Mouse (Mus musculus) frontal cortex, postnatal 36 days (tissue): Measurements from ENCODE around the gene Afp.
A peak's percentile ranks its signal among the peaks of the same experiment; 100 is the strongest.

ENCODE experiments used
- DNase-seq, 2 experiments: peaks; one replicate each; pipeline ENCODE4 v3.0.0; 2022; ENCODE audit warnings: low spot score in 2 of 2

Gene Afp

DNA sequence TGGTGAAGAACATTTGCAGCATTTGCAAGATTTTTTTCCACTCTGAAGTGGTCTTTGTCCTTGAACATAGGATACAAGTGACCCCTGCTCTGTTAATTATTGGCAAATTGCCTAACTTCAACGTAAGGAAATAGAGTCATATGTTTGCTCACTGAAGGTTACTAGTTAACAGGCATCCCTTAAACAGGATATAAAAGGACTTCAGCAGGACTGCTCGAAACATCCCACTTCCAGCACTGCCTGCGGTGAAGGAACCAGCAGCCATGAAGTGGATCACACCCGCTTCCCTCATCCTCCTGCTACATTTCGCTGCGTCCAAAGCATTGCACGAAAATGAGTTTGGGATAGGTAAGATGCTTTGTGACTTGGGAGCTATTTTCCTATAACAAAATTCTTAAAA, at the start of gene Afp:
Gene Afp, plus strand, starts transcription at position 220 of the 400 bp plus-strand sequence.
- DNase-seq, result no peak

- DNase-seq, result no peak
These were observed 43.0 kb upstream of the Afp start for GRCm38 (mm10) chr5:90447577-90447976.

DNA sequence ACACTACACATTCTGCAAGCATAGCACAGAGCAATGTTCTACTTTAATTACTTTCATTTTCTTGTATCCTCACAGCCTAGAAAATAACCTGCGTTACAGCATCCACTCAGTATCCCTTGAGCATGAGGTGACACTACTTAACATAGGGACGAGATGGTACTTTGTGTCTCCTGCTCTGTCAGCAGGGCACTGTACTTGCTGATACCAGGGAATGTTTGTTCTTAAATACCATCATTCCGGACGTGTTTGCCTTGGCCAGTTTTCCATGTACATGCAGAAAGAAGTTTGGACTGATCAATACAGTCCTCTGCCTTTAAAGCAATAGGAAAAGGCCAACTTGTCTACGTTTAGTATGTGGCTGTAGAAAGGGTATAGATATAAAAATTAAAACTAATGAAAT, 40.6 kb upstream of the Afp start:
- no peak for DNase-seq

GRCm38 (mm10) chr5:90452711-90453110, 37.8 kb upstream of the Afp start:
- DNase-seq, result peak; percentile 5 to 17

DNA sequence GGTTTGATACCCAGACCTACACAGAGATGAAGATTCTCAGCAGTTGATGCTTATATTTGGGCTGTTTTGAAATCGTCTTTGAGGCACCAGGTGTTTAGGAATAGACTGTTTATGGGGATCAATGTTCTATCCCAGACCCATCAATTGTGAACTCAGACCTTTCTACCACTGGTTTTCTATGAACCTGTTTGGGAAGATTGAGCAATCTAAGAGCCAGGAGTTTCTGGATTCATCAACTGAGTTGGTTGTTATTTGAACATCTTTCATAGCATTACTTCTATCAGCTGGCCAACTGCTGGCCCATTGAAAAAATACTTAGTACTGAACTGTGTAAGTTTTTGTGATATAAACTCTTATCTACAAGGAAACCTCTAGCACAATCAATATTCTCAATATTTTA, 33.3 kb upstream of the Afp start:
- no peak for DNase-seq

DNA sequence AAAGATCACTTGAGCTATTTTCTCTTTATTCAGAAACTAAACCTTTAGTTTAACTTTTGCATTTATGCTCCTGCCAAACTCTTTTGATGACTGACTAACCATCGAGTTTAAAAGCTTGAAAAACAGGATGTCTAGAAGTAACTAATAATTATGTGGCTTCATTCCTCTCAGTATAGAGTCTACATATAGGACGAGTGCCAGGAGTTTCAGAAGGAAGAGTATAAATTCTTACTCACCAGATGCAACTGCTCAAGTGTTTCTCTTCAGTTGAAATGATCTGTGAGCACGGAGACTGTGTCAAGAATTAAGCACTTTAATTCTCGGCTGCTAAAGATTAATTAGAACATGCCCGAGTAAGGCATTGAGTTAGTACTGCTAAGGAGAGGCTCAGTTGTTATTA, 31.8 kb upstream of the Afp start:
- no peak for DNase-seq

DNA sequence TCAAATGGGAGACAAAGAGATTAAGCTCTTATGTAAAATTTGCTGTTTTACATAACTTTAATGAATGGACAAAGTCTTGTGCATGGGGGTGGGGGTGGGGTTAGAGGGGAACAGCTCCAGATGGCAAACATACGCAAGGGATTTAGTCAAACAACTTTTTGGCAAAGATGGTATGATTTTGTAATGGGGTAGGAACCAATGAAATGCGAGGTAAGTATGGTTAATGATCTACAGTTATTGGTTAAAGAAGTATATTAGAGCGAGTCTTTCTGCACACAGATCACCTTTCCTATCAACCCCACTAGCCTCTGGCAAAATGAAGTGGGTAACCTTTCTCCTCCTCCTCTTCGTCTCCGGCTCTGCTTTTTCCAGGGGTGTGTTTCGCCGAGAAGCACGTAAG, 29.9 kb upstream of the Afp start, which contains the start of gene Alb:
Gene Alb, plus strand, starts transcription at position 279 of the 400 bp plus-strand sequence.
- DNase-seq, result no peak

DNA sequence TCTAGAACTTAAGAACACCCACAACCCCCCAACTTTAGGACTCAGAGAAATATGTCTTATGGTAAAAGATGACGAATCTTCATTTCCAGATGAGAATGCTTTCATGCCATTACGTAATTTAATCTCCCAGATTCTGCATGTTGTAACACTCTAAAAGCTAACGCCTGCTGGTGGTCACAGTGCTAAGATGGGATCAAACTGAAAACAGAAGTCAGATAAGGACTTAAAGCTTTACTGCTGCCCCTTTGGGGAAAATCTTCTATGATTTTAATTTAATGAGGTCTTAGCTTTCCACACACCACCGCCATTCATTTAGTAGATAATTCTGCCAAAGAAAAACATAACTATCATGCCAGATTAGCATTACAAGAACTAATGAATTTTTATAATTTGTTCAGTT, 23.7 kb upstream of the Afp start:
- no peak for DNase-seq

DNA sequence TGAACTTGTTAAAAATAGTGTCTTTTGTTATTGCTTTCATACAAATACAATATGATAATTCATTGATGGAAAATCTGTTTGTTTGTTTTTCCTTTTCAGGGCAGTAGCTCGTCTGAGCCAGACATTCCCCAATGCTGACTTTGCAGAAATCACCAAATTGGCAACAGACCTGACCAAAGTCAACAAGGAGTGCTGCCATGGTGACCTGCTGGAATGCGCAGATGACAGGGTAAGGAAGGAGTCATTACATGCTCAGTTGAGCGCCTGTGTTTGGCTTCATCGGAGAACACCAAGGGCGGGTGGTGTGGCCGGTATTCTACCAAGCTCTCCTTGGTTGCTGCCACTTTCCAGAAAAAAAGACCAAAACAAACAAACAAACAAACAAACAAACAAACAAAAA, 23.3 kb upstream of the Afp start:
- DNase-seq, result no peak

DNA sequence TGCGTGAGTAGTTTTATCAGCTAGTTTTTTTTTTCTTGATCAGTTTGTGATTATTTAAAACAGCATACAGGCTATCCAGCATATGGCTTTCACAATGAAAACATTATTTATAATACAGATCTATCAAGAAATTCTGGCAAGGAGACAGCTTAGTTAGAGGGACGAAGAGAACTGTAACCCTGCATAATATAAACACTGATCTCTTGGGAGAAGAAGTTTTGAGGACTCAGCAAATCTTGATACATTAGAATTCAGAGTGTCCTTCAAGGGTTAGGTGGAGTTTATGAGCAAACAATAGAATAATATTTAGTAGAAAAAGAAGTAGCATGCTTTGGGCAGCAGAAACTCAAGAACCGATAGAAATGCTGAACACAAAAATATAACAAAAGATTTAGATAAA, 19.7 kb upstream of the Afp start:
- no peak for DNase-seq

DNA sequence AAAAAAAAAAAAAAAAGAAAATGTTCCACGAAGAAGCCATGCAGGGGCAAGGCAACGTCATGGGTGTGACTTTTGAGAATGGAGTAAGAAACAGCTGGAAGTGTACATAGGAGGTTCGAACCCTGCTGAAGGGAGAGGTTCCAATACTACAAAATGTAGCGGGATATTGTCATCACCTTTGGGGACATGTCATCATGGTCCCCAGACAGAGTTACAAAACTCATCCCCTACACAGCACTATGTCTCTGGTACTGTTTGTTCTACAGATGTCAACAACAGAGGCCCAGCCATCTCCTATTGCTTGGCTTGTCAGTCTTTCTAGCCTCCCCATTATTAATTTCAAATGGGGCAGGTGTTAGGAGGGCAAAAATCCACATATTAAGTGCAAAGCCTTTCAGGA, 16.6 kb upstream of the Afp start:
- no peak for DNase-seq

- no peak for DNase-seq
These were observed 16.2 kb upstream of the Afp start for GRCm38 (mm10) chr5:90474369-90474768.

DNA sequence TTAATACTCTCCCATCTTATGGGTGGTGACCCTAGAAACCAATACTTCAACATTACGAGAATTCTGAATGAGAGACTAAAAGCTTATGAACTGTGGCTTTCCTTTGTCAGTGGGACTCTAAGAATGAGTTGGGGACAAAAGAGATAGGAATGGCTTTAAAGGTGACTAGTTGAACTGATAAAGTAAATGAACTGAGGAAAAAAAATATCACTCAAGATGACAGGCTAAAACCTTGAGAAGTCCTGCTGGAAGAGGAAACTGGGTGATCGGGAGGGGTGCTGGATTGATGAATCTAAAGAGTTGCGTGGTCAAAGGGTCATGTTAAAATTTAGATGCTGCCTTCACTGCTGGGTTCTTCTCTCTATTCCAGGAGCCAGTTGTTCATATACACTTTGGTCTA, 13.8 kb upstream of the Afp start:
- DNase-seq, result no peak

- no peak for DNase-seq
These were observed 13.0 kb upstream of the Afp start for GRCm38 (mm10) chr5:90477308-90478140.

GRCm38 (mm10) chr5:90478886-90479285, 11.7 kb upstream of the Afp start:
- DNase-seq, result no peak

DNA sequence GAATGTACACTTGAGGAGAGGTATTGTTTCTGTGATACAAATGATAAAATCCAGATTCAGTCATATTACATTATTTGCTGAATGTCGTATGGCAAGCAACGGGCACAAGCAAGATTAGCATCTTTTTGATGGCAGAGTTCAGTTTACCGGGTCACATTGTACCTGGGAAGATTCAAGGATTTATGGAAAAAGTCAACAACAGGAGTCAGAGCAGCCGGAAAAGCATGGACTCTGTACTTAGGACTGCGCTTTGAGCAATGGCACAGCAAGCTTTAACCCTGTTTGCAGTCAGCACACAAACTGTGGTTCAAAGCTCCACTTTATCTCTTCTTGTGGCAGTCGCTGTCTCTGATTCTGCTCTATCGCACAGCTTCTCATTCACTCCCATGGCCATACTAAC, 4.9 kb upstream of the Afp start:
- no peak for DNase-seq

GRCm38 (mm10) chr5:90488323-90488722, 2.2 kb upstream of the Afp start:
- no peak for DNase-seq

- DNase-seq, result no peak
These were observed 1.9 kb downstream of the Afp start for GRCm38 (mm10) chr5:90492440-90492839.

DNA sequence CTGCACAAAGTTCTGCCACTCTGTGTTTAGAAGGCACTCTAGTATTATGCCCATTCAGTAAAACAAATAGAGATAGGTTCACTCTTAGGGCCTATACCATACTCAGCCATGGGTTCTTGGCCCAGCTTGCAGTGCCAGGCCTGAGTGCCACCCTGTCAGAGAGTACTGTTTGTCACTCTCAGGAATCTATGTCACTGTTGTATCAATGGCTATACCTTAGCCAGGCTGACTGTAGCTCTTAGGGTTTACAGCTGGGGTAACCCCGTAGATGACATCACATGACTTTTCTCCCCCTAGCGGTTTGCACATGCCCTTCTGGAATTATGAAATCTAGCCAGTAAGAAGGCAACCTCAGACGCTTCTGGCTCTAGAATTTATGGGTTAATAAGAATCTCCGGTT, 3.8 kb downstream of the Afp start:
- DNase-seq, result no peak

GRCm38 (mm10) chr5:90499509-90499908, 9.0 kb downstream of the Afp start:
- DNase-seq, result peak in 1 of 2 experiments; percentile 33

- DNase-seq, result peak; percentile 79 to 85
These were observed 10.2 kb downstream of the Afp start for GRCm38 (mm10) chr5:90500714-90501113.

DNA sequence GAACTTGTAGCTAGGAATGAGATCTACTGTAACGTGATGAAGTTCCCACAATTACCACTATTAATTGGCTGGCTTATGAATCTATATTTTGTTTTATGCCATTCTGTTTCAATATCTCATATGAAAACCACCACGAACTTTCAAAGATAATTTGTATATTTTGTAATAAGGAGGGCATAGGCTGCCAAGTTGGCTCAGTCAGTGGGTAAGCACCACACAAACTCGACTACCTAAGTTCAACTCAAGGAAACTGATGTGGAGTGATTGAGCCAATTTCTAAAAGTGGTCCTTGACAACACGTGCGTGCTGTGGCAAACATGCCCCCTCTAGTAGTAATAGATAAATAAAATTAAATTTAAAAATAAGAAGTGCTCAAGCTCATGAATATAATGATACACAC, 11.2 kb downstream of the Afp start:
- DNase-seq, result no peak

GRCm38 (mm10) chr5:90504742-90505141, 14.2 kb downstream of the Afp start:
- DNase-seq, result no peak

DNA sequence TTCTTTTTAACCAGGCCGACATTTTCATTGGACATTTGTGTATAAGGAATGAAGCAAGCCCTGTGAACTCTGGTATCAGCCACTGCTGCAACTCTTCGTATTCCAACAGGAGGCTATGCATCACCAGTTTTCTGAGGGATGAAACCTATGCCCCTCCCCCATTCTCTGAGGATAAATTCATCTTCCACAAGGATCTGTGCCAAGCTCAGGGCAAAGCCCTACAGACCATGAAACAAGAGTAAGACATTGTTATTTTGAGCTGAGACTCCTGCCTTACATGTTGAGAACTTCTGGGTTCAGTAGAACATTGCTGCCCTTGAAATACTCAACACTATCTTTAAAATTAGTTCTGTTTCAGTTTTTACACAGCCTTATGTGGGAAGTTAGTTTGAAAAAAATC, 16.0 kb downstream of the Afp start:
- DNase-seq, result peak in 1 of 2 experiments; percentile 8
